22 mouse cellular contexts compared by ENCODE assay signal in genomic region chr12:48729851-48730250, GRCm38 (mm10).
"Had no signal": no experiment of that assay in that cellular context is flagged by ENCODE, and none has a peak within 500 bp of the region (broad histone marks: within the 10 kb centered on the region; RNA-seq: fewer than 3 reads in every experiment).

No protein-coding gene starts in this region.

- H3K9me3 ChIP-seq: limb, embryonic 12.5 days; limb, embryonic 15.5 days; liver, embryonic 15.5 days; lung, embryonic 15.5 days; megakaryocyte, embryonic 14.5 days; midbrain, embryonic 10.5 days; neural tube, embryonic 12.5 days; stomach, embryonic 15.5 days had no signal

- H3K27me3 ChIP-seq: limb, embryonic 12.5 days; limb, embryonic 15.5 days; liver, embryonic 15.5 days; lung, embryonic 15.5 days; megakaryocyte, embryonic 14.5 days; neural tube, embryonic 12.5 days; stomach, embryonic 15.5 days had no signal

- H3K4me2 ChIP-seq: limb, embryonic 12.5 days; limb, embryonic 15.5 days; liver, embryonic 11.5 days; liver, embryonic 15.5 days; lung, embryonic 15.5 days; neural tube, embryonic 12.5 days; stomach, embryonic 15.5 days had no signal

- H3K4me3 ChIP-seq: limb, embryonic 12.5 days; limb, embryonic 15.5 days; liver, embryonic 15.5 days; lung, embryonic 15.5 days; megakaryocyte, embryonic 14.5 days; midbrain, embryonic 10.5 days; neural tube, embryonic 12.5 days; stomach, embryonic 15.5 days had no signal

- ATAC-seq: intestine, embryonic 16.5 days had no signal

- H3K36me3 ChIP-seq: limb, embryonic 12.5 days; limb, embryonic 15.5 days; liver, embryonic 15.5 days; lung, embryonic 15.5 days; midbrain, embryonic 10.5 days; neural tube, embryonic 12.5 days; stomach, embryonic 15.5 days had no signal

- DNase-seq: kidney, adult 18-20 months; kidney, adult 9 months; kidney, postnatal 14 days; kidney, postnatal 4 days; left cerebral cortex, postnatal 4 days; lung, adult 18-20 months; lung, postnatal 10 days; lung, postnatal 36 days; retina, postnatal 1 day; right cerebral cortex, postnatal 25 days; spleen, adult 18-20 months; thymus, postnatal 25 days had no signal

- H3K27ac ChIP-seq: limb, embryonic 12.5 days; limb, embryonic 15.5 days; liver, embryonic 15.5 days; lung, embryonic 15.5 days; midbrain, embryonic 10.5 days; neural tube, embryonic 12.5 days; stomach, embryonic 15.5 days had no signal

- H3K4me1 ChIP-seq: limb, embryonic 12.5 days; limb, embryonic 15.5 days; liver, embryonic 15.5 days; lung, embryonic 15.5 days; megakaryocyte, embryonic 14.5 days; midbrain, embryonic 10.5 days; neural tube, embryonic 12.5 days; stomach, embryonic 15.5 days had no signal

- H3K9ac ChIP-seq: limb, embryonic 12.5 days; limb, embryonic 15.5 days; liver, embryonic 15.5 days; lung, embryonic 15.5 days; neural tube, embryonic 12.5 days; stomach, embryonic 15.5 days had no signal
